Mouse (Mus musculus): ENCODE data around the gene Aspscr1. TPM values are rescaled to one million over a fixed set of nuclear protein-coding genes. Genes with fewer than 3 reads are reported as not detected.
A peak's percentile ranks its signal among the peaks of the same experiment; 100 is the strongest.

The Aspscr1 gene
- total and polyA plus RNA-seq, 2 experiments from 2014 or later: 113 to 143 TPM

GRCm38 (mm10) chr11:120711980-120712604 lies 39.3 kb downstream of the Aspscr1 start:
- H3K4me1 ChIP-seq (ENCODE audit: insufficient read depth, low read length): peaks cover 16% of the 10 kb centered on the region; the same call in 1 of the 2 replicates

GRCm38 (mm10) chr11:120712771-120713568 lies 40.2 kb downstream of the Aspscr1 start:
- Histone ChIP-seq H3K4me3 (ENCODE audit: low read depth, low read length) (peak overlapping the region; percentile 62), H3K4me2 (ENCODE audit: low read depth, low read length, poor library complexity, severe bottlenecking) (peak overlapping the region; percentile 97), H3K4me1 (ENCODE audit: insufficient read depth, low read length) (peaks cover 16% of the 10 kb centered on the region; the same call in 1 of the 2 replicates), H3K9ac (replicated peaks; ENCODE audit: low read length, poor library complexity, severe bottlenecking) (peak overlapping the region; percentile 64), H3K36me3 (ENCODE audit: insufficient read depth, low read length) (peaks cover 38% of the 10 kb centered on the region), H3K9me3 (ENCODE audit: low read length) (no peaks in the 10 kb centered on the region), H3K27ac (ENCODE audit: low read depth, low read length) (peak overlapping the region; percentile 68), H3K27me3 (ENCODE audit: insufficient read depth, low read length) (no peaks in the 10 kb centered on the region)
- 1% methylated on average over 35 of the region's 38 CpGs for WGBS
- ATAC-seq (ENCODE audit: low FRiP score) (peak; percentile 35), DNase-seq (ENCODE audit: low spot score) (peak; percentile 52)
- TF ChIP-seq CTCF (IDR thresholded peaks at IDR 0.05): peak; percentile 73

More at GRCm38 (mm10) chr11:120711980-120712604, 39.3 kb downstream of the Aspscr1 start:
- no peak overlapping the region for H3K27ac ChIP-seq (ENCODE audit: low read depth, low read length)
- H3K36me3 ChIP-seq (ENCODE audit: insufficient read depth, low read length): peaks cover 30% of the 10 kb centered on the region
- no peak for DNase-seq (ENCODE audit: low spot score)
- peak overlapping the region; percentile 97; the same call in 1 of the 2 replicates for H3K4me2 ChIP-seq (ENCODE audit: low read depth, low read length, poor library complexity, severe bottlenecking)
- no peaks in the 10 kb centered on the region for H3K27me3 ChIP-seq (ENCODE audit: insufficient read depth, low read length)
- TF ChIP-seq CTCF (IDR thresholded peaks at IDR 0.05): no peak
- H3K9me3 ChIP-seq (ENCODE audit: low read length): no peaks in the 10 kb centered on the region
- H3K9ac ChIP-seq (replicated peaks; ENCODE audit: low read length, poor library complexity, severe bottlenecking): no peak overlapping the region
- no peak for ATAC-seq (ENCODE audit: low FRiP score)
- WGBS: 63% methylated on average over 8 of the region's 8 CpGs
- no peak overlapping the region for H3K4me3 ChIP-seq (ENCODE audit: low read depth, low read length)

DNA sequence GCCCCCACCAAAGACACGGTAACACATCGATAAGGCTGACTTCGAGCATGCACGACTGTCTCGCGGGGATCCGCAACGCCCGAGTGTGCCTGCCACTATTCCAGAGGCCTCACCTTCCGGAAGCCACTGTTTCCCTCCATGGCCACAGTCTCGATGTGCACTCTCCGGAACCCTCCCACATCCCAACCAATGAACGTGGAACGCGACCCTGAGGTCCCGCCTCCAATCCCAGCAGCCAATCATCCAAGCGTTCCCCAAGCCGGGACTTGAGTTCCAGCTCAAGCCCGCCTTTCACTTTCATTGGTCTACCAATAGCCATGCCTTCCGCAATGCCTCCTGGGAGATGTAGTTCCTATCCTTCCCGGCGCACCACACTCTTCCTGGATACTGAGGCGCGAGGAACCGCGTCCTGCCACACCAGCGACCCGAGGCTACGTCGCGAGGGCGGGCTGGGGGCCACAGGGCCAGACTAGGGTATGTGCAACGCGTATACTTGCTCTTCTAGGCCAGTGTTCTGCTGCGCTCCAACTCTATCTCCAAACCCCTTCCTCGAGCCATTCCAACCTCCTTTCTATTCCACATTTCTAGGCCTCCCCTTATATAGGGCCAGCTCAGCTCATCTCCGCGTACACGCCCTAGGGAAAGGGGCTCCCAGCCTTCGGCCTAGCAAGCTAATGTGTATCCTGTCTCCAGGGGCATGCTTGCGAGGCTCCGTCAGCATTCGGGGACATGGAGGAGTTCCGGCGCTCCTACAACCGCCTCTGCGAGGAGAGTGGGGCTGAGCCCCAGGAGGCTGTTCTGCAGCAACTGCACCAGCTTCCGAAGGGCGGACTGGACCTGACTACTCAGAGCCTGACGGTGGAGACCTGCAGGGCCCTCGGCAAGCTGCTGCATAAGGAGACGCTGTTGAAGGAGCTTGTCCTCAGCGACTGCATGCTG lies 41.1 kb downstream of the Aspscr1 start, which contains the start of the genes Cenpx and Lrrc45:
Gene Cenpx, minus strand, starts transcription at position 159 of the 939 bp plus-strand sequence.
Gene Lrrc45, plus strand, starts transcription at position 346 of the 939 bp plus-strand sequence.
- no peak for TF ChIP-seq CTCF (IDR thresholded peaks at IDR 0.05)
- peak; percentile 99 for DNase-seq (ENCODE audit: low spot score)
- H3K27ac ChIP-seq (ENCODE audit: low read depth, low read length): peak within 1 kb of the TSS; percentile 68
- H3K36me3 ChIP-seq (ENCODE audit: insufficient read depth, low read length): peaks cover 43% of the 10 kb centered on the region
- H3K4me2 ChIP-seq (ENCODE audit: low read depth, low read length, poor library complexity, severe bottlenecking): peak within 1 kb of the TSS; percentile 97
- peak within 1 kb of the TSS; percentile 72 for H3K9ac ChIP-seq (replicated peaks; ENCODE audit: low read length, poor library complexity, severe bottlenecking)
- no peaks in the 10 kb centered on the region for H3K27me3 ChIP-seq (ENCODE audit: insufficient read depth, low read length)
- H3K4me3 ChIP-seq (ENCODE audit: low read depth, low read length): peak within 1 kb of the TSS; percentile 62
- 2% methylated on average over 53 of the region's 53 CpGs for WGBS
- ATAC-seq (ENCODE audit: low FRiP score): peak; percentile 95
- peaks cover 16% of the 10 kb centered on the region; the same call in 1 of the 2 replicates for H3K4me1 ChIP-seq (ENCODE audit: insufficient read depth, low read length)
- no peaks in the 10 kb centered on the region for H3K9me3 ChIP-seq (ENCODE audit: low read length)

- H3K27ac ChIP-seq (ENCODE audit: low read depth, low read length): peak overlapping the region; percentile 58; the same call in 1 of the 2 replicates
- H3K9ac ChIP-seq (replicated peaks; ENCODE audit: low read length, poor library complexity, severe bottlenecking): peak overlapping the region; percentile 72
- ATAC-seq (ENCODE audit: low FRiP score): no peak
- no peaks in the 10 kb centered on the region for H3K9me3 ChIP-seq (ENCODE audit: low read length)
- no peak for TF ChIP-seq CTCF (IDR thresholded peaks at IDR 0.05)
- peaks cover 42% of the 10 kb centered on the region for H3K36me3 ChIP-seq (ENCODE audit: insufficient read depth, low read length)
- peaks cover 16% of the 10 kb centered on the region; the same call in 1 of the 2 replicates for H3K4me1 ChIP-seq (ENCODE audit: insufficient read depth, low read length)
- no peak for DNase-seq (ENCODE audit: low spot score)
- H3K27me3 ChIP-seq (ENCODE audit: insufficient read depth, low read length): no peaks in the 10 kb centered on the region
- H3K4me3 ChIP-seq (ENCODE audit: low read depth, low read length): peak overlapping the region; percentile 62
- peak overlapping the region; percentile 97 for H3K4me2 ChIP-seq (ENCODE audit: low read depth, low read length, poor library complexity, severe bottlenecking)
- 58% methylated on average over 10 of the region's 10 CpGs for WGBS
Measured at GRCm38 (mm10) chr11:120714546-120714945, 41.8 kb downstream of the Aspscr1 start.

DNA sequence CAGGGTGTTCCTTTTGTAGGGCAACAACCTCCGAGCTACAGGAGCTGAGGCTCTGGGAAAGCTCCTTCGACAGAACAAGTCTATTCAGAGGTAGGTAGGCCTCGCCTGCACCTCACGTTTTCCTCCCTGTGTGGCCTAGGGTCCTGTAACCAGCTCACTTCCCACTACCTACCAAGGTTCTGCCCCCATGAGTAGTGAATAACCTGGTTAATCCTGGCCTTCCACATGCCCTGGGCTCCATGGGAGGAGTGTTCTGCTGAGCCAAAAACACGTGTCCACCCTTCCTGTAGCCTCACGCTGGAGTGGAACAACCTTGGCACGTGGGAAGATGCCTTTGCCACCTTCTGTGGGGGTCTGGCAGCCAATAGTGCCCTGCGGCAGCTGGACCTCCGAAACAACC lies 42.4 kb downstream of the Aspscr1 start:
- no peak overlapping the region for H3K4me3 ChIP-seq (ENCODE audit: low read depth, low read length)
- H3K27me3 ChIP-seq (ENCODE audit: insufficient read depth, low read length): no peaks in the 10 kb centered on the region
- H3K9me3 ChIP-seq (ENCODE audit: low read length): no peaks in the 10 kb centered on the region
- TF ChIP-seq CTCF (IDR thresholded peaks at IDR 0.05): no peak
- no peak overlapping the region for H3K27ac ChIP-seq (ENCODE audit: low read depth, low read length)
- peaks cover 16% of the 10 kb centered on the region; the same call in 1 of the 2 replicates for H3K4me1 ChIP-seq (ENCODE audit: insufficient read depth, low read length)
- H3K9ac ChIP-seq (replicated peaks; ENCODE audit: low read length, poor library complexity, severe bottlenecking): no peak overlapping the region
- 94% methylated on average over 9 of the region's 9 CpGs for WGBS
- ATAC-seq (ENCODE audit: low FRiP score): no peak
- peak overlapping the region; percentile 97 for H3K4me2 ChIP-seq (ENCODE audit: low read depth, low read length, poor library complexity, severe bottlenecking)
- H3K36me3 ChIP-seq (ENCODE audit: insufficient read depth, low read length): peaks cover 38% of the 10 kb centered on the region
- DNase-seq (ENCODE audit: low spot score): no peak
